Mouse (Mus musculus): ENCODE measurements around the gene BC004004.
A peak's percentile ranks its signal among the peaks of the same experiment; 100 is the strongest.

Gene BC004004

GRCm38 (mm10) chr17:29325831-29326230, 57.2 kb downstream of the BC004004 start:
- DNase-seq: no peak

GRCm38 (mm10) chr17:29326531-29327529, 58.2 kb downstream of the BC004004 start:
- DNase-seq: peak in 1 of 2 experiments; percentile 47

- DNase-seq: no peak
These were observed 59.1 kb downstream of the BC004004 start for GRCm38 (mm10) chr17:29327691-29328090.

- no peak for DNase-seq
These were observed 61.6 kb downstream of the BC004004 start for GRCm38 (mm10) chr17:29330221-29330620.

- DNase-seq: no peak
These were observed 62.3 kb downstream of the BC004004 start for GRCm38 (mm10) chr17:29330671-29331410.

- DNase-seq: no peak
These were observed 63.6 kb downstream of the BC004004 start for GRCm38 (mm10) chr17:29332186-29332685.

GRCm38 (mm10) chr17:29336266-29336990, 67.8 kb downstream of the BC004004 start:
- DNase-seq: peak; percentile 80 to 82

GRCm38 (mm10) chr17:29337979-29338823, 69.6 kb downstream of the BC004004 start:
- DNase-seq: no peak

GRCm38 (mm10) chr17:29339170-29339768, 70.7 kb downstream of the BC004004 start:
- DNase-seq: no peak

- peak; percentile 60 to 73 for DNase-seq
These were observed 72.0 kb downstream of the BC004004 start for GRCm38 (mm10) chr17:29340406-29341261.

- DNase-seq: peak; percentile 66 to 79
These were observed 73.0 kb downstream of the BC004004 start for GRCm38 (mm10) chr17:29341591-29342003.

GRCm38 (mm10) chr17:29342010-29342910, 73.7 kb downstream of the BC004004 start:
- peak; percentile 42 to 56 for DNase-seq

- DNase-seq: peak in 1 of 2 experiments; percentile 48
These were observed 74.7 kb downstream of the BC004004 start for GRCm38 (mm10) chr17:29343241-29343640.

- no peak for DNase-seq
These were observed 76.7 kb downstream of the BC004004 start for GRCm38 (mm10) chr17:29345272-29345671.

- DNase-seq: peak; percentile 50 to 56
These were observed 78.0 kb downstream of the BC004004 start for GRCm38 (mm10) chr17:29346496-29347125.

GRCm38 (mm10) chr17:29347126-29347644, 78.6 kb downstream of the BC004004 start:
- peak in 1 of 2 experiments; percentile 24 for DNase-seq

GRCm38 (mm10) chr17:29347645-29348256, 79.2 kb downstream of the BC004004 start, which contains the start of gene Mtch1:
TSS of gene Mtch1 (minus strand) at chr17:29347934.
- DNase-seq: peak; percentile 99

GRCm38 (mm10) chr17:29348996-29349395, 80.4 kb downstream of the BC004004 start:
- peak in 1 of 2 experiments; percentile 49 for DNase-seq
